Mouse (Mus musculus) adrenal gland, adult 18-20 months (tissue): ENCODE data around the gene Bin2. TPM values are rescaled to one million over a fixed set of nuclear protein-coding genes. Genes with fewer than 3 reads are reported as not detected.

ENCODE experiments used
- DNase-seq, 2 experiments: peaks; one replicate each; pipeline ENCODE4 v3.0.0; 2021 to 2022; ENCODE audit warnings: low spot score in 2 of 2
- long read RNA-seq, 2 experiments: library from polyadenylated mRNA; stranded (forward); transcript quantifications; one replicate each; pipeline ENCODE4 v2.0.0; 2021
- total RNA-seq, 2 experiments: library from RNA; stranded (reverse); gene quantifications; 1 replicate in 1 of 2; 2 replicates in 1 of 2; pipeline ENCODE4 v1.2.3; 2021

Gene Bin2
- 1 to 10 TPM; 1.8 to 4.3 TPM for total RNA-seq
- long read RNA-seq, experiment 1, partial matches to known transcripts = 1 of 1 reads
- long read RNA-seq, experiment 1, other reads (novel, unspliced or antisense) = 0 of 1 reads
- long read RNA-seq, experiment 2, partial matches to known transcripts = 1 of 4 reads
- long read RNA-seq, experiment 2, other reads (novel, unspliced or antisense) = 1 of 4 reads

DNA sequence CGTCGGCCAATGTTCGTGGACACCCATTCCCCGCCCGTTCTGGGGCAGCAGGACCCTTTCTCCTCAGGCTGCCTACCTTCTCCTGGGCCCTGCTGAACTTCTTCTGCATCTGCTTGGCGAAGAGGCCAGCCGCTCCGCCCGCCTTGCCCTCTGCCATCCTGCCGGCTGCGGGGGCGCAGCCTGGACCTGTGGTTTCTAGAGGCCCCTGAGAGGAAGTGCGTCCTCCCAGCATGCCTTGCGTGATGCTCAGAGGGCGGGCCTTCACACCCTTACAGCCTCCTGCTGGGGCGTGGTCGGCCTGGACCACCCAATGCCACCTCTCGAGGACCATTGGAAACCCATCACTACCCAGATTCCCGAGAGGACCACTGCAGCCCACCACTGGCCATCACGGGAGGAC lies at the start of gene Bin2:
TSS of gene Bin2 (minus strand) at position 217 of the 400 bp plus-strand sequence.
- DNase-seq = peak in 1 of 2 experiments; percentile 43

DNA sequence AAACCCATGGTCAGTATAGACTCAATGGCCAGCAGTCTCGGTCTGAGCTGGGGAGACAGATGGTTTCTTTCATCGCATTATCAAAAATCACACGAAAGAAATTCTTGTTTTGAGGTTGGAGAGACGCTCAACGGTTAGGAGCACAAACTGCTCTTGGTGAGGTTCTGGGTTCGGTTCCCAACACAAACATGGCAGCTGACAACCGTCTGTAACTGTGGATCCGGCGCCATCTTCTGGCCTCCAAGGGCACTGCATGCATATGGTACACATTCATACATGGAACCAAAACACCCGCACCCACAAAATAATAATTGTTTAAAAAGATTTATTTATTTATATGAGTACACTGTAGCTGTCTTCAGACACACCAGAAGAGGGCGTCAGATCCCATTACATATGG lies 49.2 kb upstream of the Bin2 start:
- DNase-seq = no peak

DNA sequence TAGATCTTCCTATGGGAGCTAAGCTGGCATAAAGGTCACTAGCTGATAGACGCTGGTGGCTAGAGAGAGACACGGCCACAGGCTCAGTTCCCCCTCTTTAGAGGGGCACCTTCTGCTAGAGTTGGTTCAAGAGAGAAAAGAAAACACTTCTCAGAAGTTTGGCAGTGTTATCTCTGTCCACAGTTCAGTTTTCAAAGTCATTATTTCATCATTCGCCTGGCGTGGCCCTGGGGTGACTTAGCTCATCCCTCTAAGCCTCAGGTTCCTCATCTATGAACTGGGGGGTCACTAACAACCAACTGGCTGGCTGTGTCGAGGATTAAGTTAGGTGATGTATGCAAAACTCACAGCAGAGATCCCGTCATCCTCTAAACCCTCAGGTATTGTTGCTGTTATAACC lies 48.6 kb upstream of the Bin2 start:
- no peak for DNase-seq

DNA sequence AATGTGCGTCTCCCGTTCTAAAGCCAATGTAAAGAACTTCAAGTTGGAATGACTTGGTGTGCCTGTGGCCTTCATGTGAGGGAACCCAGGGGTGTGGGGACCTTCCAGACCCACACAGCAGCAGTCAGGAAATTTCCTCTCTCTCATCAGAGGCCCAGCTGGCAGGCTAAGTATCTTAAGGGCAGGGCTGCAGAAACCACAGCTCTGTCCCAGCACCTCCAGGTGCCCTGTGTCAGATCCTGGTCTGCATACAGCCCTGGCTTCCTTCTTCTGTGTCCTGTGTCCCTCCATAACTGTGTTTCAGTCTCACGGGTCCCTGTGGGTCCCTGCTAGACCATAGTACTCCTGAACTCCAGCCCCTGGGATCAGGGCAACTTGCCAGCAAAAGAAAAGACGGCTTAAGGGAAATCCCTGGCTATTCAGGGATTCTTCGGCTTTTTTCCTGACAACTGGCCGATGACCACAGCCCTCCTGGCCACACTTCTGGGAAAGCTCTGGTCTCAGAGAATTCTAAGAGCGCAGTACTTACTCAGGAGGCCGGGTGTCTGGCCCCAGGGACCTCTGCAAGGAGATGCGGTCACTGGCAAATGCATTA lies 46.1 kb upstream of the Bin2 start:
- DNase-seq = no peak

GRCm38 (mm10) chr15:100714470-100714869 lies 45.1 kb upstream of the Bin2 start:
- DNase-seq = no peak

GRCm38 (mm10) chr15:100710838-100711237 lies 41.5 kb upstream of the Bin2 start:
- DNase-seq = no peak

DNA sequence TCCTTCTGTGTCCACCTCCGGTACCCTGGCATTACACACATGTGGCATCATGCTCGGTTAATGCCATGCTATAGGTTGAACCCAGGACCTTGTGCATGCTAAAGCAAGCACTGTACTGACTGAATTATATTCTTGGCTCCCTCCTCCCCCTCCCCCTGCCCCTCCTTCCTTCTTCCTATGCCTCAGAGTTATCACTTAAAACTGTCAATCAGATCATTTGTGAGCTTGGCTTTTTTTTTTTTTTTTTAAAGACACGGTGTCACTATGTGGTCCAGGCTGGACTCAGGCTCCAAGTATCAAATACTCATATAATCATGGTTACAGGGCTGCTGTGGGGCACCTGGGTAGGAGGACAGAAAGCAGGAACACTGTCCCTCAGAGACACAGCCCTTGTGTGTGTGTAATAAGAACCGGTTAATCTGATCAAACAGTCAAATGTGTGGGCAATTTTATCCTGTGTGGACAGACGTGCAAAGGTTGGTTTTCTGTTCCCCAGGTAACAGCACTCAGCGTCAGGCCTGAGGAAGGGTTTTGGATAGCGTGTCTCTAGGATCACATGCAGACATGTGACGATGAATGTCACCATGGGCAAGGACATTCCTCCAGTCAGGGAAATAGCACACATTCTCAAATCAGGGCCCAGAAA lies 39.2 kb upstream of the Bin2 start:
- no peak for DNase-seq

DNA sequence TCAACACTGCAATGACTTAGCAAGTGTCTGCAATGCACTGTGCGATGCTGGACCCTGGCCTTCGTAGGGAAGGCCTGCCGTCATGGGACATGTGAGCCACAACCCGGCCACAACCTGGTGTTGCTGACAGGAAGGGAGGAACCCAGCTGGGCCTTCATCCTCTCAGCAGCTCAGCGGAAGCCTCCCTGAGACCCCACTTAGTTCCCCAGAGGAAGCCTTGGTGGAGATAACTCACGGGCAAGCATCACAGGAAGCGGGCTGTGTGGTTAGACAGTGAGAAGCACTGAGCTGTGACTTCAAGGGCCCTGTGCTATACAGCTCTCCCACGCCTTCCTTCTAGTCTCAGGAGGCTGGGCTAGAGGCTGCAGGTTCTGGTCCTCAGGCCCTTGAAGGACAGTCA lies 36.9 kb upstream of the Bin2 start:
- no peak for DNase-seq

DNA sequence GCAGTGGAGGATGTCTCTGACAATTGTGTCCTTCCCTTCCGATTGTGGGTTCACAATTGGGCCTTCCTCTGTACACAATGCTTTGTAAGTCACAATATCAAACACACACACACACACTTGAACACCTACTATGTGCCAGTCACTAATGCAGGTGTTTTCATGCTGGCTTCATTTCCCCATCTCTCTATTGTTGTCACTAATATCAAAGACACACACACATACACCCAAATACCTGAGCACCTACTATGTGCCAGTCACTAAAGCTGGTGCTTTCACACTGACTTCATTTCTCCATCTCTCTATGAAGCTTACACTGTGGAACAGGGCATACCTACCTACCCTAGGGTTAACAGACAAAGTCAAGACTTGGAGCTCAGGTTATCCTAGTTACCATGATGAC lies 36.0 kb upstream of the Bin2 start:
- no peak for DNase-seq

GRCm38 (mm10) chr15:100703913-100704312 lies 34.6 kb upstream of the Bin2 start:
- DNase-seq = no peak

DNA sequence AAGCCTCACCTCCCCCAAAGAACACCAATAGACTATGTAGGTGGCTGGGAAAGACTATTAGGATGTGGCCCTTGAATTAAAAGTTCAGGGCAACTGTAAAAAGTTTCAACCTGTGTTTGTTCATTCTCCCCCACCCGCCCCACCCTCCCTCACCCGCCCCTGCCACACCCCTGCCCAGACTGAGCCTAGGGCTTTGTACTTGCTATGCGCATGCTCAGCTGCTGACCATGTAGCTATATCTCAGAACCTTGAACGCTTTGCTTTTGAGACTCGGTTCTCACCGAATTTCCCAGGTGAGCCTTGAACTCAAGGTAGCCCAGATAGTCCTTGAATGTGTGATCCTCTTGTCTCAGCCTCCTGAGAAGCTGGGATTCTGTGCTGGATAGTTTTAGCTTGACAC lies 32.5 kb upstream of the Bin2 start:
- DNase-seq = no peak

DNA sequence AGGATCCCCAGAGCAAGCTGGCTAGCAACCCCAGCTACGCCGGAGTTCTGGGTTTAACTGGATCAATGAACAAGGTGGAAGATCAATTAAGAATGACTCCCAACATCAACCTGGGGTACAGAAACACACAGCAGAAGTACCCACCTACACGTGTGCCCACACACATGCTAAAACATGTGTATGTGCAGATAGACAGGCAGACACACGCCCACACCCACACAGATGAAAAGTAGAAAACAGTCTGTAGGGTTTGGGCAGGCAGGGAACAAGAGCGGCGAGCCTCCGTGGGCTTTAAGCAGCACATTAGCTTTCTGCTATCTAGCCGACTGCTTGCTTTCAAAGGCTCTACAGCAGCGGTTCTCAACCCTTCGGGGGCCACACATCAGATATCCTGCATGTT lies 31.8 kb upstream of the Bin2 start:
- no peak for DNase-seq

DNA sequence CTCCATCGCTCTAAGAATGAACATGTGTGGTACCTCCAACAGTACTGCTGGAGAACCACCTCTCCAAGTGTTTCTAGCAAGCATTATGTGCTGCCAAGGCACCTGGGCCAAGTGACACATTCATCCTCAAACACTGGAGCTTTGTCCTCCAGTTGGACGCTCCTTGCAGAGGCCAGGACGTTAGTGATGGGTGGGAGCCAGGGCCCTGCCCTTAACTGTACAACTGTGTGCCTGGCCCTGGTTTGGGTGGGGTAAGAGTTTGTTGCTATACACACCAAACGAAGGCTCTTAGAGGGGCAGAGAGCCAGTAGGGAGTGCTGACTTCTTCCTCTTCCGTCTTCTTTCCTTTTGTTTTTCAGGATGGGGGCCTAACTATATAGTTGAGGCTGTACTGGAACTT lies 31.1 kb upstream of the Bin2 start:
- no peak for DNase-seq

GRCm38 (mm10) chr15:100699386-100699785 lies 30.0 kb upstream of the Bin2 start:
- DNase-seq = no peak

GRCm38 (mm10) chr15:100698078-100698477 lies 28.7 kb upstream of the Bin2 start:
- DNase-seq = no peak

DNA sequence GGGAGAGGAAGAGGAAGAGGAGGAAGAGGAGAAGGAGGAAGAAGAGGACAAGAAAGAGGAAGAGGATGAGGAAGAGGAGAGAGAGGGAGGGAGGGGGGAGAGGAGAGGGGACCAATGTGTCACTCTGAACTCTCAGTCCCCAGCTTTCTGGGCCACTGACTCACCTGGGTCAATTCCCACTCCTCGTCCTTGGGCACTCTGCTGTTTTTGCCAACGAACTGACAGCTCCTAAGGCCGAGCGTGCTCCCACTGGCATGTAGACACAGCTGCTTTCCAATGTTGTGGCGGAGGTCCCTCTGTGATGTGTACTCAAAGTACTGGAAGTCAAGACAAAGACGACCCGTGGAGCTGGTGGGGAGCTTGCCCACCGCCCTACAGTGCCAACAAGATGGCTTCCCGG lies 25.1 kb upstream of the Bin2 start:
- peak in 1 of 2 experiments; percentile 38 for DNase-seq

- DNase-seq = peak in 1 of 2 experiments; percentile 16
Observed at GRCm38 (mm10) chr15:100691990-100692389, 22.6 kb upstream of the Bin2 start.

DNA sequence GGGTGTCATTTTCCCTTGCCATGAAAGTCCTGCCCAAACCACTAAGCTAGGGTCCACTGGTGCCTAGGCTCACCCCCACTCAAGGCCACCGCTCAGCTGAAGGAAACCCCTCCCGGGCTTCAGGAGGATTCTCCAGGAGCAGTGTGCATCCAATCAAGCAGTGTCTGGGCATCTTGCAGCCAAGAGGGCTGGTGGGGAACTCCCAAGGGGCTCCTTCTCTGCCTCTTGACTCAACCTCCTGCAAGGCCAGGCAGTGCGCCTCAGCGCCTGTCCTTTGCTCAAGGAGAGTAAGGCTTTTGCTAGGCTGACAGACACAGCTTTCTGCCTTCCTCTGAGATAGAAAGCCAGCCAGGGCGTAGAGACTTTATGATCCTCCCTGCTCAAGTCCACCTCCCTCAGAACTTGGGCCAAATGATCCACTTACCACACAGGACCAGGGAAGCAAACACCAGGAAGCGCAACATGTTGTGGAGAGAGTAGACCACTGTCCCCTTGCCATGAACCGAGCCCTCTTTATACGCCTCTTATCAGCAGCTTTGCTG lies 18.1 kb upstream of the Bin2 start, which contains the start of gene Cela1:
TSS of gene Cela1 (minus strand) at position 492 of the 542 bp plus-strand sequence.
- peak in 1 of 2 experiments; percentile 36 for DNase-seq

DNA sequence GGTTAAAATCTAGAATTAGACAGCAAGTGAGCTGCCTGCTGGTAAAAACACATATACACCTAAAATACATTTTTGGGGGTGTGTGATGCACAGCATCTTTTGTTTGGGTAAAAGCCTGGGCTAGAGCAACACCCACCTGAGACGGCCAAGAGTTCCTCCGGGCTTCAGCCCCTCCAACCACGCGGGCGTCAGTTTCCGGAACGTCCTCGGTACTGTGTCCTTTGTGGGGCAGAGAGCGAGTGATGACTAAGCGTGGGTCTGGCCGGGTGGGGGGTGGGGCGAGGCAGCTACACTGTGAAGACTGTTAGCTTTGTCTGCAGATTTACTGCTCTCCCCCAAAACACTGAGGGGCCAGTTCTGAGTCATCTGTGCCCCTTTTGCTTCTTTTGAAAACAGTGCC lies 17.6 kb upstream of the Bin2 start:
- DNase-seq = peak; percentile 57 to 63

DNA sequence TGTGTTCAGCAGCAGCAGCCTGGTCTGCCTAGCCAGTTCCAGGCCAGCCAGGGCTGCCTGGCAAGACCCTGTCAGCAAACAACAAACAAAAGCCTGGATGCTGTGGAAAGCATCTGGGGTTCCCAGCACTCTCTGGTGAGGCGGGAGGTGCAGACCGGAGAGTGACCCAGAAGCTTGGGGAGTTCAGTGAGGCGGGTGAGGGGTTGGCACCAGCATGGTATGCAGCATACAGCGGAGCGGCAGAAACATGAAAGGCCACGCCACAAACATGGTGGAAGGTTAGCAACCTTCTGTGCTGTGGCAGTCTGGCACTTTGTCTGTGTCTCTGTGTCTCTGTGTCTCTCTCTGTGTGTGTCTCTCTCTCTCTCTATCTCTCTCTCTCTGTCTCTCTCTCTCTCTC lies 17.1 kb upstream of the Bin2 start:
- peak in 1 of 2 experiments; percentile 20 for DNase-seq

DNA sequence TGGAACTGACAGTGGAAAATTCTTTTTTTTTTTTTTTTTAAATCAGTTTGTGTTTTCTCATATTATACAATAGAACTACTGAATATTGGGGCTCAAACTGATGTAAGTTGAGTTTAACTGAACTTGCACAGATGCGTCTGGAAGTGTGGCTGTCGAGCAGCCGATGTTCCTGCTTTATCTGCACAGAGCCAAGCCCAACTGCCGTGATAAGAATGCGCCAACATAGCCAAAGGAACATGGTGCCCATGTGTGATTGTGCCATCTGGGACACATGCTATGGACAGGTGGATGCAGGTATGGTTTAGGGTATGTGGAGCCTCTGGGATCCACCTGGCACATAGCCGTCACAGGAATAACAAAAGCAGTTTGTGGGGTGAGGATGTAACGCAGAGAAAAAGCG lies 16.5 kb upstream of the Bin2 start:
- DNase-seq = no peak

GRCm38 (mm10) chr15:100685255-100685654 lies 15.9 kb upstream of the Bin2 start:
- DNase-seq = no peak
